Mouse (Mus musculus) CH12.LX (cell line): ENCODE results near the gene Tmem209. TPM values are rescaled to one million over a fixed set of nuclear protein-coding genes. Genes with fewer than 3 reads are reported as not detected.

Experiments
- DNase-seq: peaks from one replicate; pipeline ENCODE4 v3.0.0-alpha.2; 2013; ENCODE audit errors: extremely low read depth
- H3K27ac ChIP-seq: 2 replicates; pipeline ENCODE4 v1.5.1; 2012; ENCODE audit warnings: low read depth, mild to moderate bottlenecking, control low read depth, moderate library complexity; ENCODE audit not compliant: insufficient read depth
- H3K27me3 ChIP-seq: replicated peaks from 2 replicates; pipeline ENCODE3; 2012; ENCODE audit warnings: inconsistent platforms
- H3K36me3 ChIP-seq, 2 experiments: replicated peaks in 1 of 2; 2 replicates each; pipeline versions ENCODE3 to v1.6.1; 2012; ENCODE audit warnings: inconsistent platforms in 1 of 2, low read length in 1 of 2, mild to moderate bottlenecking in 1 of 2, mixed read lengths in 1 of 2, moderate library complexity in 1 of 2; ENCODE audit not compliant: control insufficient read depth in 1 of 2, insufficient read depth in 1 of 2
- H3K4me1 ChIP-seq, 2 experiments: 2 replicates each; pipeline ENCODE4 v1.6.1; 2012; ENCODE audit warnings: inconsistent platforms in 1 of 2, moderate library complexity in 1 of 2; ENCODE audit not compliant: insufficient read depth in 2 of 2, control insufficient read depth in 1 of 2
- H3K4me2 ChIP-seq: 2 replicates; pipeline ENCODE4 v1.6.1; 2012; ENCODE audit warnings: low read depth, mild to moderate bottlenecking, control low read depth; ENCODE audit not compliant: poor library complexity, insufficient read depth, severe bottlenecking
- H3K4me3 ChIP-seq, 3 experiments: fragments of 150-350 bp in 1 of 3; sonication (generic) in 1 of 3; replicated peaks in 1 of 3; 2 replicates each; pipeline versions ENCODE3 to v1.5.1; 2011 to 2012; ENCODE audit warnings: low read depth in 2 of 3, low read length in 2 of 3, mild to moderate bottlenecking in 2 of 3, moderate library complexity in 2 of 3, control low read depth in 1 of 3, improper control_type of control experiment in 1 of 3, inconsistent platforms in 1 of 3, mixed read lengths in 1 of 3; ENCODE audit not compliant: poor library complexity in 1 of 3
- H3K79me2 ChIP-seq: replicated peaks from 2 replicates; pipeline ENCODE4 v1.6.1; 2012; ENCODE audit warnings: mild to moderate bottlenecking, moderate library complexity; ENCODE audit not compliant: control insufficient read depth, poor library complexity, insufficient read depth, severe bottlenecking; ENCODE audit errors: extremely low read depth
- H3K9ac ChIP-seq: 2 replicates; pipeline ENCODE4 v1.6.1; 2012; ENCODE audit warnings: low read depth, mild to moderate bottlenecking, control low read depth, moderate library complexity; ENCODE audit not compliant: insufficient read depth
- H3K9me3 ChIP-seq: replicated peaks from 2 replicates; pipeline ENCODE3; 2012; ENCODE audit warnings: low read length, inconsistent platforms, mixed read lengths
- CHD1 ChIP-seq: IDR thresholded peaks from 2 replicates; pipeline ENCODE4 v1.6.1; 2012; ENCODE audit warnings: low read depth, low read length, improper control_type of control experiment, inconsistent platforms
- GABPA ChIP-seq: IDR thresholded peaks from 2 replicates; pipeline ENCODE4 v1.6.1; 2012; ENCODE audit warnings: low read depth, low read length, improper control_type of control experiment, inconsistent platforms; ENCODE audit not compliant: insufficient replicate concordance
- JUN ChIP-seq: IDR thresholded peaks from 2 replicates; pipeline ENCODE4 v1.6.1; 2011; ENCODE audit warnings: low read depth, mild to moderate bottlenecking, low read length, improper control_type of control experiment, moderate library complexity; ENCODE audit not compliant: insufficient read depth
- JUND ChIP-seq: conservative IDR thresholded peaks from 2 replicates; pipeline ENCODE4 v1.6.1; 2011; ENCODE audit warnings: low read depth, low read length, improper control_type of control experiment
- MAX ChIP-seq: IDR thresholded peaks from 2 replicates; pipeline ENCODE4 v1.6.1; 2011; ENCODE audit warnings: low read length, improper control_type of control experiment
- MAZ ChIP-seq: IDR thresholded peaks from 2 replicates; pipeline ENCODE4 v1.6.1; 2012; ENCODE audit warnings: low read depth, mild to moderate bottlenecking, inconsistent platforms, low read length, improper control_type of control experiment, moderate library complexity
- MEF2A ChIP-seq: IDR thresholded peaks from 2 replicates; pipeline ENCODE4 v1.6.1; 2014; ENCODE audit warnings: low read depth, mild to moderate bottlenecking, inconsistent platforms, low read length, improper control_type of control experiment, borderline replicate concordance
- MXI1 ChIP-seq: IDR thresholded peaks from 2 replicates; pipeline ENCODE4 v1.6.1; 2011; ENCODE audit warnings: mild to moderate bottlenecking, low read depth, low read length, improper control_type of control experiment
- MYC ChIP-seq: IDR thresholded peaks from 2 replicates; pipeline ENCODE4 v1.6.1; 2011; ENCODE audit warnings: low read depth, mild to moderate bottlenecking, improper control_type of control experiment, low read length
- NELFE ChIP-seq: IDR thresholded peaks from 2 replicates; pipeline ENCODE4 v1.6.1; 2011; ENCODE audit warnings: low read depth, low read length, improper control_type of control experiment
- POLR2A ChIP-seq: IDR thresholded peaks from 2 replicates; pipeline ENCODE4 v1.6.1; 2011; ENCODE audit warnings: low read depth, mild to moderate bottlenecking, improper control_type of control experiment, low read length
- POLR2AphosphoS2 ChIP-seq: IDR thresholded peaks from 2 replicates; pipeline ENCODE4 v1.6.1; 2011; ENCODE audit warnings: low read depth, low read length, improper control_type of control experiment
- RCOR1 ChIP-seq: conservative IDR thresholded peaks from 2 replicates; pipeline ENCODE4 v1.6.1; 2012; ENCODE audit warnings: low read depth, mild to moderate bottlenecking, inconsistent platforms, low read length, improper control_type of control experiment
- SIN3A ChIP-seq: IDR thresholded peaks from 2 replicates; pipeline ENCODE4 v1.6.1; 2012; ENCODE audit warnings: low read length, improper control_type of control experiment, inconsistent platforms
- UBTF ChIP-seq: IDR thresholded peaks from 2 replicates; pipeline ENCODE4 v1.6.1; 2012; ENCODE audit warnings: low read depth, mild to moderate bottlenecking, inconsistent platforms, low read length, improper control_type of control experiment, moderate library complexity
- ZKSCAN1 ChIP-seq: IDR thresholded peaks from 2 replicates; pipeline ENCODE4 v1.6.1; 2012; ENCODE audit warnings: low read depth, inconsistent platforms, low read length, improper control_type of control experiment, borderline replicate concordance
- ZMIZ1 ChIP-seq: IDR thresholded peaks from 2 replicates; pipeline ENCODE4 v1.6.1; 2012; ENCODE audit warnings: low read depth, mild to moderate bottlenecking, inconsistent platforms, low read length, improper control_type of control experiment
- ZNF384 ChIP-seq: IDR thresholded peaks from 2 replicates; pipeline ENCODE4 v1.6.1; 2012; ENCODE audit warnings: low read depth, low read length, improper control_type of control experiment, inconsistent platforms
- dilution Hi-C: fragments of 300-500 bp; cut with MboI; formaldehyde crosslinking; loops from 2 replicates; pipeline ENCODE4 v1.14.3; 2020; ENCODE audit warnings: low sequenced_read_pairs; ENCODE audit not compliant: extremely low pct_unique_long_range_greater_than_20kb, extremely low pct_ligation_motif_present
- in situ Hi-C: fragments of 300-500 bp; cut with MboI; formaldehyde crosslinking; loops from 3 replicates; pipeline ENCODE4 v1.14.3; 2019; ENCODE audit warnings: low sequenced_read_pairs, low pct_ligation_motif_present, low pct_unique_long_range_greater_than_20kb, mixed read lengths
- polyA plus RNA-seq: library from polyadenylated mRNA; unstranded; fragments of >175 nt; gene quantifications from 2 replicates; pipeline ENCODE4 v1.2.1, GENCODE M21; 2012; ENCODE audit warnings: low read depth; ENCODE audit not compliant: insufficient read length
- total RNA-seq, 2 experiments: library from RNA; depleted of rRNA; stranded (reverse); fragments of 300-350 nt in 1 of 2; fragments of >200 nt in 1 of 2; gene quantifications; 2 replicates each; pipeline ENCODE4 v1.2.3; 2012 to 2014

The Tmem209 gene
- total and polyA plus RNA-seq, 3 experiments = 27.1 to 59.2 (median 53.3) TPM

GRCm38 (mm10) chr6:30545689-30546088 lies 36.1 kb upstream of the Tmem209 start:
- dilution Hi-C loops = no loop called here
- peaks cover 2 to 3% of the 10 kb centered on the region in 2 experiments; a peak in 2 of 4 replicates for H3K4me1 ChIP-seq
- no peaks in the 10 kb centered on the region for H3K79me2 ChIP-seq
- no peak overlapping the region for H3K4me2 ChIP-seq
- no peak overlapping the region for H3K4me3 ChIP-seq
- no peak for TF ChIP-seq JUND
- no peaks in the 10 kb centered on the region for H3K36me3 ChIP-seq
- no peaks in the 10 kb centered on the region for H3K9me3 ChIP-seq
- in situ Hi-C loops = no loop called here
- H3K9ac ChIP-seq = no peak overlapping the region
- DNase-seq = no peak
- no peaks in the 10 kb centered on the region for H3K27me3 ChIP-seq
- H3K27ac ChIP-seq = no peak overlapping the region

- dilution Hi-C loops (no loop called here), in situ Hi-C loops (no loop called here)
- no peak overlapping the region for H3K4me3 ChIP-seq
- no peak overlapping the region for H3K27ac ChIP-seq
- 0 out of 4 replicates have a peak, but pooled peaks cover 0 to 3% of the 10 kb centered on the region in 2 experiments for H3K4me1 ChIP-seq
- H3K79me2 ChIP-seq = no peaks in the 10 kb centered on the region
- H3K4me2 ChIP-seq = no peak overlapping the region
- H3K27me3 ChIP-seq = no peaks in the 10 kb centered on the region
- H3K9me3 ChIP-seq = no peaks in the 10 kb centered on the region
- no peaks in the 10 kb centered on the region for H3K36me3 ChIP-seq
- no peak overlapping the region for H3K9ac ChIP-seq
- no peak for TF ChIP-seq UBTF
- no peak for TF ChIP-seq JUN
- no peak for TF ChIP-seq ZMIZ1
- TF ChIP-seq NELFE = no peak
- no peak for TF ChIP-seq MAZ
- no peak for DNase-seq
These were observed 34.3 kb upstream of the Tmem209 start for GRCm38 (mm10) chr6:30543851-30544250.

- no peaks in the 10 kb centered on the region for H3K36me3 ChIP-seq
- no peak overlapping the region for H3K4me3 ChIP-seq
- DNase-seq = no peak
- H3K4me2 ChIP-seq = no peak overlapping the region
- no peaks in the 10 kb centered on the region for H3K9me3 ChIP-seq
- 0 out of 4 replicates have a peak, but pooled peaks cover 0 to 3% of the 10 kb centered on the region in 2 experiments for H3K4me1 ChIP-seq
- no peak overlapping the region for H3K9ac ChIP-seq
- H3K27ac ChIP-seq = no peak overlapping the region
- TF ChIP-seq ZNF384 = no peak
- TF ChIP-seq MYC = no peak
- no peak for TF ChIP-seq POLR2AphosphoS2
- TF ChIP-seq POLR2A = no peak
- TF ChIP-seq MEF2A = no peak
- no peak for TF ChIP-seq MAX
- TF ChIP-seq ZKSCAN1 = no peak
- no peak for TF ChIP-seq RCOR1
- no peak for TF ChIP-seq SIN3A
- no peak for TF ChIP-seq CHD1
- no peak for TF ChIP-seq GABPA
- TF ChIP-seq MXI1 = no peak
- no peaks in the 10 kb centered on the region for H3K27me3 ChIP-seq
- in situ Hi-C loops = no loop called here
- H3K79me2 ChIP-seq = no peaks in the 10 kb centered on the region
- dilution Hi-C loops = no loop called here
These were observed 33.5 kb upstream of the Tmem209 start for GRCm38 (mm10) chr6:30543077-30543476.
